Mouse (Mus musculus) heart, embryonic 15.5 days (tissue): ENCODE results near the gene Wasl. TPM values are rescaled to one million over a fixed set of nuclear protein-coding genes. Genes with fewer than 3 reads are reported as not detected.

Source experiments
- ATAC-seq: fragments of 200-750 bp; cut with Nextera tagmentation; replicated peaks from 2 replicates; pipeline ENCODE4 v1.8.0; 2017; ENCODE audit warnings: low read depth, moderate TSS enrichment; ENCODE audit not compliant: insufficient number of reproducible peaks, insufficient read depth, low FRiP score
- H3K27ac ChIP-seq: fragments of 300-500 bp; sonication (generic); 2 replicates; pipeline ENCODE4 v1.5.1; 2015; ENCODE audit warnings: mild to moderate bottlenecking, inconsistent platforms
- H3K27me3 ChIP-seq: fragments of 300-500 bp; sonication (generic); 2 replicates; pipeline ENCODE4 v1.6.1; 2015; ENCODE audit warnings: inconsistent platforms
- H3K36me3 ChIP-seq: fragments of 300-500 bp; sonication (generic); 2 replicates; pipeline ENCODE4 v1.6.1; 2015; ENCODE audit warnings: mild to moderate bottlenecking, inconsistent platforms
- H3K4me1 ChIP-seq: fragments of 300-500 bp; sonication (generic); replicated peaks from 2 replicates; pipeline ENCODE4 v1.6.1; 2015; ENCODE audit warnings: inconsistent platforms
- H3K4me2 ChIP-seq: fragments of 300-500 bp; sonication (generic); 2 replicates; pipeline ENCODE4 v1.6.1; 2015; ENCODE audit warnings: inconsistent platforms, mild to moderate bottlenecking, moderate library complexity
- H3K4me3 ChIP-seq: fragments of 300-500 bp; sonication (generic); 2 replicates; pipeline ENCODE4 v1.5.1; 2015; ENCODE audit warnings: mild to moderate bottlenecking, inconsistent platforms
- H3K9ac ChIP-seq: fragments of 300-500 bp; sonication (generic); 2 replicates; pipeline ENCODE4 v1.6.1; 2015; ENCODE audit warnings: mild to moderate bottlenecking, inconsistent platforms
- H3K9me3 ChIP-seq: fragments of 300-500 bp; sonication (generic); replicated peaks from 2 replicates; pipeline ENCODE4 v1.6.1; 2016; ENCODE audit warnings: inconsistent platforms
- WGBS: fragments of 180-500 bp; shearing (Covaris S2); methylation state at CpG from one replicate; pipeline ENCODE4 v1.1.7; 2015; ENCODE audit warnings: mixed read lengths; 5-methylcytosine and 5-hydroxymethylcytosine counted together
- polyA plus RNA-seq: library from polyadenylated mRNA; unstranded; fragments of >200 nt; fragmentation: Nextera tagmentation; extraction: Ambion mirVana; gene quantifications from 2 replicates; pipeline ENCODE4 v1.2.1, GENCODE M21; 2015

The Wasl gene
- polyA plus RNA-seq: 48.7 and 53.3 TPM in 2 replicates

- Histone ChIP-seq H3K36me3 (no peaks in the 10 kb centered on the region), H3K9me3 (no peaks in the 10 kb centered on the region), H3K27ac (peak within 1 kb of the TSS; percentile 98), H3K4me2 (peak within 1 kb of the TSS; percentile 88), H3K9ac (peak within 1 kb of the TSS; percentile 97), H3K4me3 (peak within 1 kb of the TSS; percentile 99), H3K4me1 (peaks cover 22% of the 10 kb centered on the region), H3K27me3 (no peaks in the 10 kb centered on the region)
- under 1% methylated on average over 63 of the region's 63 CpGs for WGBS
- peak; percentile 98 for ATAC-seq
Measured at GRCm38 (mm10) chr6:24664867-24665458, at the start of gene Wasl. Gene Wasl, minus strand, starts transcription at chr6:24665009.

GRCm38 (mm10) chr6:24707499-24707898, 42.7 kb upstream of the Wasl start:
- Histone ChIP-seq H3K27ac (no peak overlapping the region), H3K4me3 (no peak overlapping the region), H3K4me2 (no peak overlapping the region), H3K4me1 (peaks cover 5% of the 10 kb centered on the region; the same call in 1 of the 2 replicates), H3K9ac (no peak overlapping the region), H3K36me3 (no peaks in the 10 kb centered on the region), H3K27me3 (no peaks in the 10 kb centered on the region), H3K9me3 (no peaks in the 10 kb centered on the region)
- ATAC-seq: no peak
- WGBS: 69% methylated on average over 2 of the region's 2 CpGs

- no peak for ATAC-seq
- 70% methylated on average over 5 of the region's 5 CpGs for WGBS
- H3K36me3 ChIP-seq: no peaks in the 10 kb centered on the region
- H3K9ac ChIP-seq: no peak overlapping the region
- no peaks in the 10 kb centered on the region for H3K27me3 ChIP-seq
- no peaks in the 10 kb centered on the region for H3K9me3 ChIP-seq
- no peak overlapping the region for H3K4me3 ChIP-seq
- H3K4me2 ChIP-seq: no peak overlapping the region
- H3K27ac ChIP-seq: no peak overlapping the region
- H3K4me1 ChIP-seq: peaks cover 5% of the 10 kb centered on the region; the same call in 1 of the 2 replicates
Measured at GRCm38 (mm10) chr6:24707090-24707489, 42.3 kb upstream of the Wasl start.

GRCm38 (mm10) chr6:24697216-24697615, 32.4 kb upstream of the Wasl start:
- WGBS: 77% methylated on average over 5 of the region's 5 CpGs
- Histone ChIP-seq H3K4me1 (no peaks in the 10 kb centered on the region), H3K9me3 (no peaks in the 10 kb centered on the region), H3K9ac (no peak overlapping the region), H3K36me3 (no peaks in the 10 kb centered on the region), H3K4me3 (no peak overlapping the region), H3K4me2 (no peak overlapping the region), H3K27me3 (no peaks in the 10 kb centered on the region), H3K27ac (no peak overlapping the region)
- no peak for ATAC-seq

GRCm38 (mm10) chr6:24696117-24696516, 31.3 kb upstream of the Wasl start:
- Histone ChIP-seq H3K4me3 (no peak overlapping the region), H3K4me2 (no peak overlapping the region), H3K9me3 (no peaks in the 10 kb centered on the region), H3K9ac (no peak overlapping the region), H3K27ac (no peak overlapping the region), H3K27me3 (no peaks in the 10 kb centered on the region), H3K4me1 (no peaks in the 10 kb centered on the region), H3K36me3 (no peaks in the 10 kb centered on the region)
- ATAC-seq: no peak
- WGBS: 70% methylated on average over 4 of the region's 4 CpGs

- Histone ChIP-seq H3K4me1 (no peaks in the 10 kb centered on the region), H3K9ac (no peak overlapping the region), H3K36me3 (no peaks in the 10 kb centered on the region), H3K27me3 (no peaks in the 10 kb centered on the region), H3K27ac (no peak overlapping the region), H3K9me3 (no peaks in the 10 kb centered on the region), H3K4me3 (no peak overlapping the region), H3K4me2 (no peak overlapping the region)
- 72% methylated on average over 11 of the region's 11 CpGs for WGBS
- no peak for ATAC-seq
Measured at GRCm38 (mm10) chr6:24694455-24695410, 29.9 kb upstream of the Wasl start.

GRCm38 (mm10) chr6:24687871-24688270, 23.1 kb upstream of the Wasl start:
- Histone ChIP-seq H3K36me3 (no peaks in the 10 kb centered on the region), H3K27ac (no peak overlapping the region), H3K4me1 (no peaks in the 10 kb centered on the region), H3K27me3 (no peaks in the 10 kb centered on the region), H3K4me3 (no peak overlapping the region), H3K4me2 (no peak overlapping the region), H3K9me3 (no peaks in the 10 kb centered on the region), H3K9ac (no peak overlapping the region)
- WGBS: 39% methylated on average over 1 of the region's 1 CpGs
- no peak for ATAC-seq

GRCm38 (mm10) chr6:24683113-24683512, 18.3 kb upstream of the Wasl start:
- Histone ChIP-seq H3K4me3 (no peak overlapping the region), H3K27me3 (no peaks in the 10 kb centered on the region), H3K27ac (no peak overlapping the region), H3K9me3 (no peaks in the 10 kb centered on the region), H3K36me3 (no peaks in the 10 kb centered on the region), H3K9ac (no peak overlapping the region), H3K4me1 (no peaks in the 10 kb centered on the region), H3K4me2 (no peak overlapping the region)
- no peak for ATAC-seq
- 91% methylated on average over 3 of the region's 3 CpGs for WGBS

GRCm38 (mm10) chr6:24667829-24668228, 3.0 kb upstream of the Wasl start:
- H3K9me3 ChIP-seq: no peaks in the 10 kb centered on the region
- no peaks in the 10 kb centered on the region for H3K36me3 ChIP-seq
- H3K4me3 ChIP-seq: no peak overlapping the region
- WGBS: 52% methylated on average over 3 of the region's 3 CpGs
- H3K27ac ChIP-seq: no peak overlapping the region
- H3K4me1 ChIP-seq: 0 out of 2 replicates have a peak, but pooled peaks cover 14% of the 10 kb centered on the region
- no peaks in the 10 kb centered on the region for H3K27me3 ChIP-seq
- no peak overlapping the region for H3K9ac ChIP-seq
- no peak for ATAC-seq
- H3K4me2 ChIP-seq: no peak overlapping the region

- no peaks in the 10 kb centered on the region for H3K36me3 ChIP-seq
- no peak overlapping the region for H3K4me3 ChIP-seq
- H3K4me2 ChIP-seq: no peak overlapping the region
- H3K9ac ChIP-seq: no peak overlapping the region
- 74% methylated on average over 5 of the region's 5 CpGs for WGBS
- H3K9me3 ChIP-seq: no peaks in the 10 kb centered on the region
- no peak overlapping the region for H3K27ac ChIP-seq
- H3K4me1 ChIP-seq: peaks cover 22% of the 10 kb centered on the region
- no peaks in the 10 kb centered on the region for H3K27me3 ChIP-seq
- no peak for ATAC-seq
Measured at GRCm38 (mm10) chr6:24666248-24666647, 1.4 kb upstream of the Wasl start.

GRCm38 (mm10) chr6:24664133-24664866, 509 bp downstream of the Wasl start:
- WGBS: under 1% methylated on average over 56 of the region's 58 CpGs
- ATAC-seq: peak; percentile 54
- no peaks in the 10 kb centered on the region for H3K27me3 ChIP-seq
- peak overlapping the region; percentile 88 for H3K4me2 ChIP-seq
- no peaks in the 10 kb centered on the region for H3K9me3 ChIP-seq
- H3K36me3 ChIP-seq: no peaks in the 10 kb centered on the region
- peak overlapping the region; percentile 98 for H3K27ac ChIP-seq
- H3K9ac ChIP-seq: peak overlapping the region; percentile 97
- H3K4me1 ChIP-seq: peaks cover 22% of the 10 kb centered on the region
- H3K4me3 ChIP-seq: peak overlapping the region; percentile 99
